Comparison of ENCODE assay signal across 9 mouse cellular contexts in genomic region chr6:135333994-135334651, GRCm38 (mm10). TPM values are rescaled to one million over a fixed set of nuclear protein-coding genes. Genes with fewer than 3 reads are reported as not detected.
A peak's percentile ranks its signal among the peaks of the same experiment; 100 is the strongest.
DNase-seq lines count a peak whose midpoint lies in the region; ATAC-seq and TF ChIP-seq lines count a peak whose summit lies in the region.
"Had no signal": no experiment of that assay in that cellular context is flagged by ENCODE, and none has a peak within 500 bp of the region (broad histone marks: within the 10 kb centered on the region; RNA-seq: fewer than 3 reads in every experiment).

No protein-coding gene starts in this region.

- no peak overlapping the region for H3K9ac ChIP-seq in hindbrain, postnatal 0 days (replicated peaks; ENCODE audit: low read length)
- H3K9ac ChIP-seq in liver, postnatal 0 days (replicated peaks), result no peak overlapping the region

- H3K9me3 ChIP-seq in hindbrain, postnatal 0 days (ENCODE audit: low read length), result no peaks in the 10 kb centered on the region
- H3K9me3 ChIP-seq in liver, postnatal 0 days (ENCODE audit: low read length), result no peaks in the 10 kb centered on the region

- no peaks in the 10 kb centered on the region for H3K36me3 ChIP-seq in kidney, adult 2 months (ENCODE audit: control insufficient read depth, insufficient read depth, low read length)
- H3K36me3 ChIP-seq in hindbrain, postnatal 0 days (ENCODE audit: insufficient read depth, low read length), result no peaks in the 10 kb centered on the region
- no peaks in the 10 kb centered on the region for H3K36me3 ChIP-seq in liver, postnatal 0 days (replicated peaks; ENCODE audit: insufficient read depth, low read length)
- H3K36me3 ChIP-seq: G1E had no signal

- H3K4me2 ChIP-seq in hindbrain, postnatal 0 days (ENCODE audit: low read depth, low read length), result no peak overlapping the region
- H3K4me2 ChIP-seq in liver, postnatal 0 days (ENCODE audit: low read depth, low read length), result no peak overlapping the region

- DNase-seq in kidney, adult 18-20 months, result peak; percentile 9
- no peak for DNase-seq in kidney, adult 2 months
- DNase-seq in gastrocnemius, postnatal 10 days, result peak; percentile 54
- DNase-seq in hindbrain, postnatal 0 days (ENCODE audit: low spot score), result peak; percentile 38
- peak; percentile 26 for DNase-seq in neural tube, embryonic 10.5 days (ENCODE audit: extremely low spot score, low spot score)
- no peak for DNase-seq in liver, postnatal 0 days
- DNase-seq in layer of hippocampus, adult 9-10 months (ENCODE audit: low spot score), result no peak

- no peak for TF ChIP-seq CTCF in kidney, adult 2 months (conservative IDR thresholded peaks at IDR 0.05; ENCODE audit: insufficient read depth, insufficient read length, low read depth, low read length)
- TF ChIP-seq CTCF in hindbrain, postnatal 0 days (IDR thresholded peaks at IDR 0.05; ENCODE audit: low read depth), result peak; percentile 3; the same call in 1 of the 2 replicates
- no peak for TF ChIP-seq CTCF in liver, postnatal 0 days (IDR thresholded peaks at IDR 0.05; ENCODE audit: low read depth)

- no peaks in the 10 kb centered on the region for H3K4me1 ChIP-seq in kidney, adult 2 months (ENCODE audit: control insufficient read depth, insufficient read depth, low read length)
- H3K4me1 ChIP-seq in hindbrain, postnatal 0 days (ENCODE audit: insufficient read depth, low read length), result peaks cover 12% of the 10 kb centered on the region
- H3K4me1 ChIP-seq in liver, postnatal 0 days (ENCODE audit: insufficient read depth), result peaks cover 7% of the 10 kb centered on the region; the same call in 1 of the 2 replicates

- peak; percentile 77 for ATAC-seq in hindbrain, postnatal 0 days
- ATAC-seq in liver, postnatal 0 days, result no peak
- no peak for ATAC-seq in monocyte, adult 5-6 weeks (replicated peaks; ENCODE audit: insufficient number of reproducible peaks, low FRiP score, low TSS enrichment, poor library complexity, severe bottlenecking)

- H3K4me3 ChIP-seq in kidney, adult 2 months (ENCODE audit: insufficient read depth, low read depth, low read length), result no peak overlapping the region
- no peak overlapping the region for H3K4me3 ChIP-seq in hindbrain, postnatal 0 days (ENCODE audit: low read length)
- no peak overlapping the region for H3K4me3 ChIP-seq in liver, postnatal 0 days (ENCODE audit: low read depth, low read length)

- TF ChIP-seq EP300 in liver, postnatal 0 days (IDR thresholded peaks at IDR 0.05; ENCODE audit: low read depth), result no peak

- TF ChIP-seq POLR2A in kidney, adult 2 months (IDR thresholded peaks at IDR 0.05; ENCODE audit: low read depth, low read length), result no peak

- no peaks in the 10 kb centered on the region for H3K27me3 ChIP-seq in kidney, adult 2 months (replicated peaks; ENCODE audit: control insufficient read depth, insufficient read depth, low read length)
- H3K27me3 ChIP-seq in hindbrain, postnatal 0 days (ENCODE audit: insufficient read depth, low read length), result no peaks in the 10 kb centered on the region
- no peaks in the 10 kb centered on the region for H3K27me3 ChIP-seq in liver, postnatal 0 days (ENCODE audit: insufficient read depth, low read length)

- H3K27ac ChIP-seq in kidney, adult 2 months (ENCODE audit: insufficient read depth, low read depth, low read length), result no peak overlapping the region
- peak overlapping the region; percentile 37; the same call in 1 of the 2 replicates for H3K27ac ChIP-seq in hindbrain, postnatal 0 days
- H3K27ac ChIP-seq in liver, postnatal 0 days (ENCODE audit: low read depth), result no peak overlapping the region

- WGBS in kidney, adult 2 months, result 81% methylated on average over 5 of the region's 5 CpGs
- 74% methylated on average over 5 of the region's 5 CpGs for WGBS in hindbrain, postnatal 0 days
- 76% methylated on average over 5 of the region's 5 CpGs for WGBS in liver, postnatal 0 days (ENCODE audit: insufficient replicate concordance)

RNA-seq across cellular contexts. Expression of gene Pbp2, which starts 23.9 kb away (rescaled TPM):
- 0.16 TPM in 1 of 2 replicates, not detected in the other for polyA plus RNA-seq in kidney, adult 2 months (2012; rRNA removed)
- not detected for total RNA-seq in gastrocnemius, postnatal 10 days (2021)
- total RNA-seq in hindbrain, postnatal 0 days (2014; rRNA removed), result 0.10 TPM in 1 of 2 replicates, not detected in the other
- not detected in 2 replicates for polyA plus RNA-seq in hindbrain, postnatal 0 days (2015; fragmentation: Nextera tagmentation; extraction: Ambion mirVana)
- not detected in 2 replicates for polyA plus RNA-seq in liver, postnatal 0 days (2015; fragmentation: Nextera tagmentation; extraction: Ambion mirVana)
- 0.49 TPM in 1 of 3 replicates, not detected in the others for total RNA-seq in monocyte, adult 5-6 weeks (2017)
- total RNA-seq: G1E had no signal
- polyA plus RNA-seq: G1E had no signal

RNA-seq across cellular contexts. Expression of gene Emp1, which starts 28.2 kb away (rescaled TPM):
- 56.0 and 66.3 TPM in 2 replicates for polyA plus RNA-seq in kidney, adult 2 months (2012; rRNA removed)
- 100 to 1,000 TPM; 145 to 163 TPM for total RNA-seq in gastrocnemius, postnatal 10 days (2021)
- 40.2 and 53.2 TPM in 2 replicates for total RNA-seq in hindbrain, postnatal 0 days (2014; rRNA removed)
- polyA plus RNA-seq in hindbrain, postnatal 0 days (2015; fragmentation: Nextera tagmentation; extraction: Ambion mirVana), result 7.8 and 8.6 TPM in 2 replicates
- 1.2 TPM in 2 replicates for polyA plus RNA-seq in liver, postnatal 0 days (2015; fragmentation: Nextera tagmentation; extraction: Ambion mirVana)
- 4.6 to 6.1 TPM (median 5.9 TPM) in 3 replicates for total RNA-seq in monocyte, adult 5-6 weeks (2017)
- polyA plus RNA-seq: G1E had no signal

Comparison
In these comparisons a context has a peak if more than half of its experiments do, and no peak if none do; other contexts are left out.
1. DNase-seq: peak in kidney, adult 18-20 months (single experiment), gastrocnemius, postnatal 10 days (single experiment), hindbrain, postnatal 0 days (single experiment) and neural tube, embryonic 10.5 days (single experiment); none in kidney, adult 2 months (single experiment), liver, postnatal 0 days (single experiment) and layer of hippocampus, adult 9-10 months (single experiment).